ENCODE assay signal across 8 mouse cellular contexts in genomic region chr19:43386041-43386952, GRCm38 (mm10). TPM values are rescaled to one million over a fixed set of nuclear protein-coding genes. Genes with fewer than 3 reads are reported as not detected.
A peak's percentile ranks its signal among the peaks of the same experiment; 100 is the strongest.
DNase-seq lines count a peak whose midpoint lies in the region; ATAC-seq and TF ChIP-seq lines count a peak whose summit lies in the region.

No protein-coding gene starts in this region.

- WGBS in embryonic facial prominence, embryonic 10.5 days, result under 1% methylated on average over 48 of the region's 48 CpGs
- WGBS in hindbrain, embryonic 12.5 days, result under 1% methylated on average over 48 of the region's 48 CpGs
- WGBS in midbrain, embryonic 15.5 days, result 0% methylated on average over 48 of the region's 48 CpGs

- DNase-seq in layer of hippocampus, adult 2 months (ENCODE audit: low spot score in 2 of 2), result peak in 1 of 2 experiments; percentile 7
- DNase-seq in layer of hippocampus, adult 9-11 months, result no peak
- peak; percentile 64 for DNase-seq in embryonic facial prominence, embryonic 10.5 days (ENCODE audit: low spot score)
- DNase-seq in spleen, postnatal 36 days (ENCODE audit: low spot score in 2 of 2), result no peak
- DNase-seq in cerebellum, adult 9-11 months, result no peak
- DNase-seq in gastrocnemius, postnatal 36 days, result no peak

- no peak overlapping the region for H3K27ac ChIP-seq in layer of hippocampus, adult 2 months
- peak overlapping the region; percentile 68 for H3K27ac ChIP-seq in embryonic facial prominence, embryonic 10.5 days (replicated peaks)
- H3K27ac ChIP-seq in hindbrain, embryonic 12.5 days, result no peak overlapping the region
- H3K27ac ChIP-seq in midbrain, embryonic 15.5 days, result no peak overlapping the region

- H3K4me3 ChIP-seq in layer of hippocampus, adult 2 months, result peak overlapping the region; percentile 35
- peak overlapping the region; percentile 56 for H3K4me3 ChIP-seq in embryonic facial prominence, embryonic 10.5 days
- H3K4me3 ChIP-seq in hindbrain, embryonic 12.5 days, result peak overlapping the region; percentile 31
- H3K4me3 ChIP-seq in midbrain, embryonic 15.5 days, result peak overlapping the region; percentile 24

- H3K4me2 ChIP-seq in hindbrain, embryonic 12.5 days (replicated peaks), result peak overlapping the region; percentile 54
- peak overlapping the region; percentile 52 for H3K4me2 ChIP-seq in midbrain, embryonic 15.5 days

- no peak for TF ChIP-seq CTCF in layer of hippocampus, adult 2 months (conservative IDR thresholded peaks at IDR 0.05)

- no peak for ATAC-seq in hindbrain, embryonic 12.5 days (ENCODE audit: low FRiP score)
- no peak for ATAC-seq in midbrain, embryonic 15.5 days (replicated peaks)

- intact Hi-C loops in gastrocnemius, postnatal 36 days (cut with DNase I), result no loop called here

- no peaks in the 10 kb centered on the region for H3K36me3 ChIP-seq in embryonic facial prominence, embryonic 10.5 days (replicated peaks)
- no peaks in the 10 kb centered on the region for H3K36me3 ChIP-seq in hindbrain, embryonic 12.5 days
- H3K36me3 ChIP-seq in midbrain, embryonic 15.5 days (replicated peaks), result no peaks in the 10 kb centered on the region

- H3K4me1 ChIP-seq in embryonic facial prominence, embryonic 10.5 days, result peaks cover 36% of the 10 kb centered on the region
- H3K4me1 ChIP-seq in hindbrain, embryonic 12.5 days, result peaks cover 24% of the 10 kb centered on the region
- peaks cover 34% of the 10 kb centered on the region for H3K4me1 ChIP-seq in midbrain, embryonic 15.5 days

- no peak overlapping the region for H3K9ac ChIP-seq in hindbrain, embryonic 12.5 days
- H3K9ac ChIP-seq in midbrain, embryonic 15.5 days, result no peak overlapping the region

- peaks cover 88% of the 10 kb centered on the region for H3K27me3 ChIP-seq in embryonic facial prominence, embryonic 10.5 days (replicated peaks; ENCODE audit: low read depth, poor library complexity, severe bottlenecking)
- H3K27me3 ChIP-seq in hindbrain, embryonic 12.5 days, result peaks cover 77% of the 10 kb centered on the region
- peaks cover 68% of the 10 kb centered on the region for H3K27me3 ChIP-seq in midbrain, embryonic 15.5 days (replicated peaks)

- no peaks in the 10 kb centered on the region for H3K9me3 ChIP-seq in embryonic facial prominence, embryonic 10.5 days
- H3K9me3 ChIP-seq in hindbrain, embryonic 12.5 days (replicated peaks), result no peaks in the 10 kb centered on the region
- H3K9me3 ChIP-seq in midbrain, embryonic 15.5 days, result no peaks in the 10 kb centered on the region

RNA-seq across cellular contexts. Expression of gene Hpse2, which starts 1.9 kb away (rescaled TPM):
- total RNA-seq in layer of hippocampus, adult 2 months (2021), result under 1 TPM; 0.15 to 0.33 TPM
- polyA plus RNA-seq in embryonic facial prominence, embryonic 10.5 days (2016; fragmentation: Nextera tagmentation; extraction: Ambion mirVana), result 3.5 and 6.0 TPM in 2 replicates
- 1.3 and 1.6 TPM in 2 replicates for polyA plus RNA-seq in hindbrain, embryonic 12.5 days (2016; fragmentation: Nextera tagmentation; extraction: Ambion mirVana)
- 0.08 and 0.18 TPM in 2 replicates for polyA plus RNA-seq in midbrain, embryonic 15.5 days (2015; fragmentation: Nextera tagmentation; extraction: Ambion mirVana)
- not detected for total RNA-seq in gastrocnemius, postnatal 36 days (2021)

RNA-seq across cellular contexts. Expression of gene Cnnm1, which starts 53.9 kb away (rescaled TPM):
- total RNA-seq in layer of hippocampus, adult 2 months (2021), result 100 to 1,000 TPM; 113 to 115 TPM
- polyA plus RNA-seq in embryonic facial prominence, embryonic 10.5 days (2016; fragmentation: Nextera tagmentation; extraction: Ambion mirVana), result 0.16 and 0.31 TPM in 2 replicates
- 0.66 and 0.67 TPM in 2 replicates for polyA plus RNA-seq in hindbrain, embryonic 12.5 days (2016; fragmentation: Nextera tagmentation; extraction: Ambion mirVana)
- 2.1 and 3.3 TPM in 2 replicates for polyA plus RNA-seq in midbrain, embryonic 15.5 days (2015; fragmentation: Nextera tagmentation; extraction: Ambion mirVana)
- not detected for total RNA-seq in gastrocnemius, postnatal 36 days (2021)
